Mouse (Mus musculus) megakaryocyte, adult 5-6 weeks (primary cell): ENCODE measurements around the gene Gm49361. TPM values are rescaled to one million over a fixed set of nuclear protein-coding genes. Genes with fewer than 3 reads are reported as not detected.
"Not testable (repeated sequence)": the region's sequence is repeated elsewhere in the genome, so short reads cannot be mapped to it uniquely, and the experiment has no call there.

ENCODE experiments used
- ATAC-seq: 2 replicates; pipeline ENCODE4 v1.8.0; 2016; ENCODE audit warnings: mild to moderate bottlenecking, inconsistent platforms; ENCODE audit not compliant: poor library complexity, severe bottlenecking
- total RNA-seq, 2 experiments: library from RNA; stranded (forward) in 1 of 2; stranded (reverse) in 1 of 2; fragments of 153-499, 151-499 nt in 1 of 2; fragments of 221-1000, 200-1000 nt in 1 of 2; gene quantifications; 2 replicates each; pipeline versions ENCODE4 v1.2.3 to v1.2.4; 2015 to 2017

Gm49361 gene
- total RNA-seq (2015) (not detected in 2 replicates), total RNA-seq (2017) (0.59 TPM in 1 of 2 replicates, not detected in the other)

DNA sequence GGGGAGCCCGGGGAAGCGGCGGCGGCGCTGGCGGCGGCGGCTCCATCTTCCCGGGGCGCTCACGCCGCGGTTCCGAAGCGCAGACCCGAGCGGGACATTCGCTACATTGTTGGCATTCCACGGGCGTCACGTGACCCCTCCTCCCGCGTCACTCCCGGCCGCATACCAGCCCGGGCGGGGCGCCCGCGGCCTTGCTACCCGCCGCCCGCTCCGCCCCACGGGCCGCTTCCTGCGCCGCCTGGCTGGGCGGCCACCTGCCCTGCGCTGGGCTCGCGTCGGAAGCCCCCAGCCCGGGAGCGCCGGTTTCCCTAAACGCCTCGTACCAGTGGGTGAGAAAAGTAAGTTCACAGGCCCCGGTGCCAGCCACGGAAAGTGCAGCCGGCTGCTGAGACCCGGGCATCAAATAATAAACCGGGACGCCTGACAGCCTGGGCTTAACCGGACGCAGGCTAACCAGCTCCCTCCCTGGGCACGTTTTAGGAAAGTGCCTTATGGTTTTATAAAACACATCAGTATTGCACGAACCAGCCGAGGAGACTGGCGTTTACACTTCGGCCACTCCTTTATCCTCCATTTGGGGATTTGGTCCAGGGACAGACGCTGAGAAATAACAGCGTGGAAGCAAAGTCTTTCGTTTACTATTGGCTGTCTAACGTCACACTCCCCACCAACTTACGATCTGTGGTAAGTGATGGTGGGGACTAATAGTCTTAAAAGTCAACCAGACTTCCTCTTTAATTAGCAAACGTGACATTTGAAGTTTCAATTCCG lies at the start of gene Gm49361:
Gene Gm49361 (minus strand): TSS at position 103 of the 771 bp plus-strand sequence.
- ATAC-seq: peak; percentile 88

DNA sequence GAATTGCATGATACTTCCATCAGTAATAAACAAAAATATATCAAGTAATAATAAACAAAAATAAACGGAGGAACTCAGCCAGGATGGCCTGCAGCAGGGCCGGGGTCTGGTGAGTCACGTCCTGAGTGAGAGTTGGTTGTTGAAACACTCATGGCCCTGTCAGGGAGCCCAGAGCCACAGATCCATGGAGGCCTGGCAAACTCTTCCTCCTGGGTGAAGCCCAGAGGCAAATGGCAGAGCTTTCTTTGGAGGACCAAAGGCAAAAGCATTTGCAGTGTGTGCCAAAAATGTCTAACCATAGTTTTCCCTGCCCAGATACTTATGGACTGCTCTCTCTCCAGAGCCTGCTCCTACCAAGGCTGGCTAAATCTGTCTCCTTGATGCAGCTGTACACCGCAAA lies 45.3 kb upstream of the Gm49361 start:
- ATAC-seq: no peak

DNA sequence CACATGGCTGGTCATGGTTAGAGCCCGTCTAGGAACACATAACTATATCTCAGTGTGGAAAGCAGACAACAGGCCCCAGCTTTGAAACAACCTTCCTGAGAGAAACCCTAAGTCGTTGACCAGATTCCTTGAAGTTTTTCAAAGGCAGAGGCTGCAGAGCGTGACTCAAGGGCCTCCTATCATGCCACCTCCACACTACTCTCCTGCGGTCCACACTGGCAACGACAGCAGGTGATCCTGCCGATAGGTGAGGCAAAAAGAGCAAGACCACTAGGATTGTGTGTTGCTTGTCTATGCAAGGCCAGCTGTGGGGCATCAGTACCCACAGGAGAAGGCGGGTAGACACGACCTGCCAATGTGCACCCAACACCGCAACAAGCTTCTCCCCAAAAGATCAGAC lies 43.9 kb upstream of the Gm49361 start:
- no peak for ATAC-seq

DNA sequence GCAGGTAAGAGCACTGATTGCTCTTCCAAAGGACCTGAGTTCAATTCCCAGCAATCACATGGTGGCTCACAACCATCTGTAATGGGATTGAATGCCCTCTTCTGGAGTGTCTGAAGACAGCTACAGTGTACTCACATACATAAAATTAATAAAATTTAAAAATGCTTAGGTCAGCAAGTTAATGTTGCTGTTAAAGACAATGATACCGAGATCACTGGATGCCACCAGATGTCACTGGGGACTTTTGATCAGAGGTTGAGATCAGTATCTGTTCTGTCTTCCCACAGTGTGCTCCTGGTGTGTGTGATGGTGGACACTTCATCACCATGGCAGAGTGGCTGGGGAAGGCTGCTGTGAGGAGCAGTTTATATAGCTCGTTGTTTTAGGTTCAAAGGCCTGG lies 43.4 kb upstream of the Gm49361 start:
- no peak for ATAC-seq

DNA sequence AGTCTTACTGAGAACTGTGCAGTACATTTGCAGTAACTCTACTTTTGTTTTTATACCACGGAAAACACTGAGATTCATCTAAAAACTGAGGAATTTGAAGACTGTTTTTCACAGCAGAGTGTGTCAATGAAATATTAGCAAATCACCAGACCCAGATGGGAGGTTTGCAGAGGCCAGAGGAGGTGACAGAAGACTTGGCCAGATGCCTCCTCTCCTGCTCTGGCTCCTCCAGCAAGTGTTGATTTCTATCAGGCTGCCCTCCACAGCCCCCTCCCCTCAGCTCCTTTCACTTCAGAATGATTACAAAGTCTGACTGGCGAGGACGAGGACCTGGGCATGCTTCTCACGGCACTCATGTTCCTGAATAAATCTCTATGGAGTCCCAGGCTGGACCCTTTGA lies 41.5 kb upstream of the Gm49361 start:
- ATAC-seq: no peak

DNA sequence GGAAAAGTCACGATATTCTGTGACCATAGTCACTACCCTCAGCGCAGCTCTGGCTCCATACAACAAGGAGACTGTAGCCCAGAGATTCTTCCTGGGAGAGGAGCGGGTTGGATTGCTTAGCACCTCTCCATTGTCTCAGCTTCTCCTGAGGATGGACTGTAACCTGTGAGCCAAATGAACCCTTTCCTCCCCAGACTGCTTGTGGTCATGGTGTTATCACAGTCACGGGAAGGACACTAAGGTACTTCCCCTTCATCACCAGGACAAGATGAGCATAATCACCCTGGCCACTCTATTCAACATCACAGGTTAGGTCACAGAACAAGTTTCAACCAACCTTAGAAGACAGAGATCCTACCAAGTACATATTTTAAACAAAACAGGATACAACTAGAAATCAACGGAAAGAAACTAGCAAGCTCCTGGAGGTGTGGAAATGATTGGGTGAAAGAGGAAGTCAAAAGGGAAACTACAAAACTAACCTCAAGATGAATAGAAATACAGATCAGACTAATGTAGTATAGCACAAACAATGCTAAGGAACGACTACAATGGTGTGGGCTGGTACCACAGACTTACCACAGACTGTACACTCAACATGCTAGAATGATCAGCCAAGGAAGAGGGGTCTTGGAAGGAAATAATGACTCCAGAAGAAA lies 26.4 kb upstream of the Gm49361 start:
- peak; percentile 86 for ATAC-seq

DNA sequence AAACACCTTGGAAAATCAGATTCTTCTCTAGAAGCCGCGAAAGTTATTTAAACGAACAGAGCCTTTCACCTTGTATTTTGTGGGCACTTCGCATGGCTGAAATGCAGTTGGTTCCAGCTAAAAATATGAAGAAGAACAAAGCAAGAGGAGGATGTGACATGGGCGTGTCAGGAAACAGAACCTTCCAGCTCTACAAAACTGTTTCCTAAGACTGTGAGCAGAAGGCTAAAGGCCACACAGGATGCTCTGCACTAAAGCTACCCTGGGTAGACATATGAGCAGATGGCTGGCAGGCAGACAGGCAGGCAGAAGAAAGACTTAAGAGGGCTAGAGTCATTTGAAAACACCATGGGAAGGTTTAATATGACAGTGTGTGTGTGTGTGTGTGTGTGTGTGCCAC lies 23.2 kb upstream of the Gm49361 start:
- ATAC-seq: peak; percentile 58

DNA sequence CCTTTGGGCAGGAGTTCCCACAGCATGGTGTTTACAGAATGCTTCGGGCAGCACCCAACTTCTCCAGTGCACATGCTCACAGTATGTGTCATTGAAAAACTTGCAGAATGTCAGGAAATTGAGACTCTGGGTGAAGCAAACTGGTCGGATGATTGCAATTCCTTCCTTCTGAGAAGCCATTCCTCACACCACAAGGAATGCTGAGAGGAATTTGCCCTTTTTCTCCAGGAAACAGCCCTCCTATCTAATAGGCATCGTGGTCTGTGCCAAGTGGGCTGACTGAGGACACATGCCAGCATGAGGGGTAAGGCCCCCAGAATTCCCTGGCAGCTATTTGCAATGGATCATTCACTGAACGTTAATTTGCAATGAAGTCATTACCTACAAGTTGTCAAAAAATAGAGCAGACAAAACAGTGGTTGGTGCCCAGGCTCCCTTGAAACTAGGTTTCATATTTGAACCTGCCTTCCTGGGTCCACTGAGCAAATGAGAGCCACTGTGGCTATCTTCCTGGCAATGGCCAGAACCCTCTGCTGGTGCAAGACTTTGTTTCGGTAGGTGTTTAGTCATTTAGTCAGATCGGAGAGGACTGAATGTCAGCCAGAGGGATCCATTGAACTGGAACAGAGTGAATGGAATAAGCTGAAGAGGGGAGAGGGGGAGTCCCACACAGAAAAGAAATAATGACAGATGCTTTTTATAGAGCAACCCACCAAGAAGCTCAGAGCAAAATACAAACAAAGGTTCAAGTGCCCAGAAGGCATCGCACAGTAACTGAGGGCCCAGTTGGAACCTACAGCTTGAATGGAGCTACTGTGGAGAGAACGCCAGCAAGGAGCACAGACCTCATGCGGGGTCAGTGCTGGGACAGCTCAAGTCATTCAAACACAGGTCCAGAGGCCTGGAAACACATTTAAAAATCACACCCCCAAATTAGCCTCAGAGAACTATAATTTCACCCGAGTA lies 14.8 kb upstream of the Gm49361 start:
- no peak for ATAC-seq

DNA sequence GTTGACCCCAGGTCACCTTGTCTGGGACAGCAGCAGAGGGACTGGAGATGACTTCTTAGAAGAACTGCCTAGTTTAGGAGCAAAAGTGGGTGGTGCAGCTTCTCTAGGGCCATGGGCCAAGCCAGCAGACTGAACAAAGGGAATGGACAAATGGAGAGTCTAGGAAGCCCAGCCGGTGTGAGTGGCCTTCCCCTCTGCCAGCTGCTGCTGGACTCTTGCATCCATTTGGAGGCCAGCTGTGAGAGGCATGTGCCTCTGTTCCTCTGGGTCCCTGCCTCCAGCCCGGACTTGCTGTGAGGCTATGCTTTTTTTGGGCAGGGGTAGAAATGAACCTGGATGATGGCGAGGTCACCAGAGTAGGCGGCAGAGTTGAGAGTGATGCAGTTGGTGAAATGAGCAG lies 12.3 kb upstream of the Gm49361 start, which contains the start of gene Lats2:
Gene Lats2 (minus strand): TSS at position 152 of the 400 bp plus-strand sequence.
- ATAC-seq: no peak

DNA sequence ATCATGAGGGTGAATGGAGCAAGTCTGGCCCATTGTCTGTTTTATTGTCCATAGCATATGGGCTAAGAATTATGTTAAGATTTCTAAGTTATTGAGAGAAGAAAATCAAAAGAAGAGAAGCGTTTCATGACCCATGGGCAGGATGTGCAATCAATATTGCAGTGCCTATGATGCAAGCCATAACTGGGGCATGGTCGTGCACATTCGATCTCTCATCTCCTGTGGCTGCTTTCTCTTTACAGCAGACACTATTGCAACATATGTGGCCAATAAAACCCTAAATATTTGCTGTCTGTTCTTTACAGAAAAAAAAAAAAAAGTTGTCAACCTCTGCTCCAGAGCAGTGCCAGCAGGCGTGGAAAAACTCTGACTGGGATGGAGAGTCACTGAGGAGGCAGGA lies 10.2 kb upstream of the Gm49361 start:
- peak; percentile 60; the same call in 1 of the 2 replicates for ATAC-seq

DNA sequence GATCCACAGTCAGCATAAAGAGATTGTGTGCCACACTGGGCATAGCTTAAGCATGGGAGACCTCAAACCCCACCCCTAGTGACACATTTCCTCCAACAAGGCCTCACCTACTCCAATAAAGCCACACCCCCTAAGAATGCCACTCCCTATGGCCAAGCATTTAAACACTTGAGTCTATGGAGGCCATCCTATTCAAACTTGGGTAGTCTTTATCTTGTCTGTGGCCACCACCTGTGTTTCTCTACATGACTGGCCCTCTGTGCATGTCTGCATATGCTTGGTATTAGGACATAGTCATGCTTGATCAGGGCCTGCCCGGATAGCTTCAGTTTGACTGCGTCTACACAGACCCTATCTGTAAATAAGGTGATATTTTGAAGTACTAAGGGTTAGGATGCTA lies 9.8 kb upstream of the Gm49361 start:
- no peak; the same call in 1 of the 2 replicates for ATAC-seq

DNA sequence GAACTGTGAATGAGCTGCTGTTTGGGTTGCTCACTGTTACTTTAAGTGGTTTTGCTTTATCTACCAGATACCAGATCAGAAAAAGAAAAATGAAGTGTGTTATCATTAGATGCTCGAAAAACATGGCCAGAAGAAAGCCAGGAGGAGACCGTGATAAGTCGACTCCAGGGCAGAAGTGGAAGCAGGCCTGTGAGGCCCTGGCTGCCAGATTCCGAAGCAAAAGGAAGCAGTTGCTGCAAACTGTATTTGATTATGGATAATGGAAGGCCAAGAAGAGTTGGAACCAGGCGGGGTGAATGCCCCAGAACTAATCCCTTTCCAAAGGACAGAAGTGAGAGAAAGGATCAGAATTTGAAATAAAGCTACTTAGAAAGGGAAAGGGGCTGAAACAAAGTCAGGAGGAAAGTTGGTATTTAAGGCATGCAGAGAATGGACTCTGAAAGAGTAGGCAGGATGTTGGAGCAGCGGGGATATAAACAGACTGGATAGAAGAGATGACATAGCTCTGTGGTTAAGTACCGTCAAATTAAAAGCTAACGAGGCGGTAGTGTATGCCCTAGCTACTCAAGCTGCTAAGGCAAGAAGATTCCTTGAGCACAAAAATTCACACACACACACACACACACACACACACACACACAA lies 7.6 kb upstream of the Gm49361 start:
- ATAC-seq: no peak

DNA sequence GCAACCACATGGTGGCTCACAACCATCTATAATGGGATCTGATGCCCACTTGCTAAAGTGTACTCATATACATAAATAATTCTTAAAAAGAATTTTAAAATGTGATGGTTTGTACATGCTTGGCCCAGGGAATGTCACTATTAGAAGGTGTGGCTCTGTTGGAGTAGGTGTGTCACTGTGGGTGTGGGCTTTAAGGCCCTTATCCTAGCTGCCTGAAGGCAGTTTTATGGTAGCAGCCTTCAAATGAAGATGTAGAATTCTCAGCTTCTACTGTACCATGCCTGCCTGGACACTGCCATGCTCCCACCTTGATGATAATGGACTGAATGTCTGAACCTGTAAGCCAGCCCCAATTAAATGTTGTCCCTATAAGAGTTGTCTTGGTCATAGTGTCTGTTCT lies 5.1 kb upstream of the Gm49361 start:
- ATAC-seq: not testable (repeated sequence)

DNA sequence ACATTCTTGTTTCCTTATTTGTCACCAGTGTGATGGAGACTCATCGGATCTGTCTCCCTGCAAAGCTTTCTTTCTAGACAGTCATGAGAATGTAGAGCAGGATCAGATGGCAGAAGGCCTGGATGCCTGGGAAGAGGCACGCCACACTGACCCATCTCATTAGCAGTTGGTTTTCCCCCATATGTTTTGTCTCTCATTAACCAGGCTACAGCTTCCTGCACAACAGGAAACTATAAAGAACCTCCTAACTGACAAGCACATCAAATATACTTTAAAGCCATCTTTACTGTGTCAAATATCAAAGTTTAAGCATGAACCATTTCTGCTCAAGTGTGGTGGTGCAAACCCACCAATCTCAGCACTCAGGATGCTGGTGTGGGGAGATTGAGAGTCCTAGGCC lies 3.6 kb upstream of the Gm49361 start:
- ATAC-seq: no peak

DNA sequence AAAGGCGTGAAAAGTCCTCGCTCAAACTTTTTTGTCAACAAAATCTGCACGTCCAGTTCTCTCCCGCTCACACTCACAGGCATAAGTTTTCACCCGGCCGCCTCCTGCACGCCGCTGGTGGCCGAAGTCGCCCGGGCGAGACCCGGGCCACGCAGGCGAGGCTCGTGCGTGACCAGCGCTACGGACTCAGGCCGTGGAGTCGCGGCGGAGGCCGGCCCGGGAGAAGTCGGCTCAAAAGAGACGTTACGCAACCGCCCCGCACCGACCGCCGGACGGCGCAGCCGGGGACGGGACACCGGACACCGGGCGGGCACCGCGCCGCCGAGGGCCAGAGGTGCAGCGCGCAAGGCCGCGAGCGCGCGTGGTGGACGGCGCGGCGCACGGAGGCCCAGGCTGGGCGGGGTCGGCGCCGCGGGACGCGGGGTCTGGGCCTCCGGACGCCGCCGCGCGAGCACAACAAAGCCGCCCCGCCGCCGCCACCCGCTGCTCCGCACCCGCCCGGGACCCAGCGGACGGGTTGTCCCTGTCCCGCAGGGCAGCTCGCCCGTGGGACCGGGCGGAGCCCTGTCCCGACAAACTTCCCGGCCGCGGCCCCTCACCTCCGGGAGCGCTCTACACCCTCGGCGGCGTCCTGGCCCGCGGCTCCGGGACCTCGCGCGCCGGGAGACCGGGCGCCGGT lies 473 bp downstream of the Gm49361 start:
- peak; percentile 34 for ATAC-seq

DNA sequence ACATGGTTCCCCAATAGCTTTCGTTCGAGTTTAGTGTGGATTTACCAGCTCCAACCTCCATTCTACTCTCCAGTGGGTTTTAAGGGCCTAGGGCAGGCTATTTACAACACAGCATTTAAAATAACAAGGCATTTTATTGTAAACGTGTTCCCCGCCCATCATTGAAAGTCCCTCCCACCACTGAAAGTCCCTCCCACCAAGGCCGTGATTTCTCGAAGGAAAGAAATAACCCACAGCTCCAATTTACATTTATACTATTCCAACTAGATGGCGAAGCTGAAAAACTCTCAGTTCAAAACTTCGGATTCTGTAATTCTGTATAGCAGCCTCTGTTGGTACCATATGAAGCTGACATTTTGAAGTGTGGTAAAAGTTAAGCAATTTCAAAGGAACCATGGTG lies 1.4 kb downstream of the Gm49361 start:
- ATAC-seq: no peak

DNA sequence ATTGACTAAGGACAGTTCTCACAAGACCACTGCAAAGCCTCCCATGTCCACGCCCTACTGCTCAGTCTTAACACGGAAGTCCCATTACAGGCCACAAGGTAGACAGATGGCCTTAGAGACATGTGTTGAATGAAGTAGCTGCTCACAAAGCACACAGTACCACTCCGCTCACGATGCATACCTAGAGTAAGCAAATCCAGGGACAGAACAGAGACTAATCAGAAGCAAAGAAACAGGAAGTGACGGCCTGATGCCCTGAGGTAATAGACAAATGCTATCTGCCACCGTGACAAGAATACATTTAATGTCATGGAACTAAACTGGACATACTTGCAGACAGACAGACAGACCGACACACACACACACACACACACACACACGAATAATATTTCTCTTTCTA lies 5.3 kb downstream of the Gm49361 start:
- no peak for ATAC-seq

DNA sequence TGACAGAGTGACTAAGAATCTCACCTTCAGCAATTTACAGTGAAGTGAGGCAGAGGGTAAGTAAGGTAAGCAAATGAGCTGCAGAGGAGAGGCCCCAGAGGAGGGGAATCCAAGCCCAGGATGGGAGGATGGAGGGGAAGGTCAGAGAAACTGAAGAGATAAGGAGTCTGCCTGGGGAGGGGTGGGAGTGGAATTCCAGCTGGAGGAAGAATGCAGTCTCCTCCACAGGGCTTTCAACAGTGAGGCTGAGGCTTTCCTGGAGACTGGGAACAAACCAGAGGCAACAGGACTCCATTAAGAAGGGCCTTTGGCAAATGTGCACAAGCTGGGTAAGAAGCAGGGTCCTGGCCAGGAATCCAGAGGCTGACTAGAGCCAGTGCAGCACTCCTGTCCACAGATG lies 8.8 kb downstream of the Gm49361 start:
- ATAC-seq: no peak

DNA sequence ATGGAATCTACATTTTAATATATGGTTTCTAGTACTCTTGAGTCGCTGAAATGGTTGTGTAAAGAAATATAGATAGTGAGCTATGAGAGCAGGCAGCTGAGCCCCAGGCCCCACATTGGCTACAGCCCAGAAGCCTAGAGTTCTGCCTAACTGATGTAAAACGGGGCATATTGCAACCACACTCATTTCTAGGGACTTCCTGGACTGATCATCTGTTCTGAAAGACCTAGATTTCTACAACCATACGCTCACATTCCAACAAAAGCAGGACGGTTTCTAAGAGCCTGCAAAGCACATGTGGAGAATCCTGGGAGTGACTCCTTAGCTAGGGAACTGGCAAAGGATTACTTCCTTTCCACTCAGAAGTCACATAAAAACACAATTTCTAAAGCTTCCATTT lies 9.8 kb downstream of the Gm49361 start:
- ATAC-seq: no peak

DNA sequence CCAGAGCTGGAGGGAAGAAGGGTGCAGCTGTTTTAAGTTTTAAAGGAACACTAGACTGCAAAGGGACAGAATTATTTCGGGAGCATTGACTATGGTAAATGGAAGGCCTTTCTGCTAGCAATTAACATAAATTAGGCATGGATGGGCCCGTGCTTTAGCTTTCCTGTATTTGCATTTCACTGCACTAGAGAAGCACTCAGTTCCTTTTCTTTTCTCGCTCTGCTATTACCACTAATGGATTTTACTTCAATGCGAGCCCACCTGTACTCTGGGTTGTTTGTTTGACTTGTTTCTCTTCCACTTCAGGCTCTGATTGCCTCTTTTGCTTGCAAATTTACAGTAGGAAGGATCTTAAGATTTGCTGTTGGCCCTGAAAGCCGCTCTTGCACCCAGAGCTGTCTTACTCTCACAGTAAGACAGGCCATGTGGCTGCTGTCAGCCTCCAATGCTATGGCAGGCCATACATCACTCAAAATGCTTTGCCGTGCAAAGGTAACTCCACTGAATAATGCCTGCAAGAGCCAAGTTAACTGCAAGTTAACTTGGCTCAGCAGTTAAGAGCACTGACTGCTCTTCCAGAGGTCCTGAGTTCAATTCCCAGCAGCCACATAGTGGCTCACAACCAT lies 13.1 kb downstream of the Gm49361 start:
- ATAC-seq: no peak
